Mouse (Mus musculus) forebrain, embryonic 13.5 days (tissue): ENCODE data around the gene Fblim1. TPM values are rescaled to one million over a fixed set of nuclear protein-coding genes. Genes with fewer than 3 reads are reported as not detected.

ENCODE experiments used
- ATAC-seq: fragments of 200-750 bp; cut with Nextera tagmentation; 2 replicates; pipeline ENCODE4 v1.8.0; 2017
- H3K27ac ChIP-seq: fragments of 300-500 bp; sonication (generic); 2 replicates; pipeline ENCODE4 v1.5.1; 2015; ENCODE audit warnings: inconsistent platforms, mild to moderate bottlenecking, moderate library complexity
- H3K27me3 ChIP-seq: fragments of 300-500 bp; sonication (generic); 2 replicates; pipeline ENCODE4 v1.6.1; 2015; ENCODE audit warnings: mild to moderate bottlenecking, inconsistent platforms
- H3K36me3 ChIP-seq: fragments of 300-500 bp; sonication (generic); 2 replicates; pipeline ENCODE4 v1.6.1; 2015; ENCODE audit warnings: mild to moderate bottlenecking, inconsistent platforms; ENCODE audit not compliant: poor library complexity, severe bottlenecking
- H3K4me1 ChIP-seq: fragments of 300-500 bp; sonication (generic); 2 replicates; pipeline ENCODE4 v1.6.1; 2015; ENCODE audit warnings: inconsistent platforms
- H3K4me2 ChIP-seq: fragments of 300-500 bp; sonication (generic); 2 replicates; pipeline ENCODE4 v1.6.1; 2015; ENCODE audit warnings: inconsistent platforms, mild to moderate bottlenecking, moderate library complexity
- H3K4me3 ChIP-seq: fragments of 300-500 bp; sonication (generic); 2 replicates; pipeline ENCODE4 v1.5.1; 2015; ENCODE audit warnings: mild to moderate bottlenecking, inconsistent platforms
- H3K9ac ChIP-seq: fragments of 300-500 bp; sonication (generic); 2 replicates; pipeline ENCODE4 v1.6.1; 2015; ENCODE audit warnings: mild to moderate bottlenecking, inconsistent platforms
- H3K9me3 ChIP-seq: fragments of 300-500 bp; sonication (generic); replicated peaks from 2 replicates; pipeline ENCODE4 v1.6.1; 2016; ENCODE audit warnings: inconsistent platforms
- WGBS: fragments of 180-500 bp; shearing (Covaris S2); methylation state at CpG from one replicate; pipeline ENCODE4 v1.1.7; 2015; 5-methylcytosine and 5-hydroxymethylcytosine counted together
- polyA plus RNA-seq: library from polyadenylated mRNA; unstranded; fragments of >200 nt; fragmentation: Nextera tagmentation; extraction: Ambion mirVana; gene quantifications from 2 replicates; pipeline ENCODE4 v1.2.1, GENCODE M21; 2015

Fblim1 gene
- polyA plus RNA-seq, 1 experiment from 2014 or later = 11.1 TPM

DNA sequence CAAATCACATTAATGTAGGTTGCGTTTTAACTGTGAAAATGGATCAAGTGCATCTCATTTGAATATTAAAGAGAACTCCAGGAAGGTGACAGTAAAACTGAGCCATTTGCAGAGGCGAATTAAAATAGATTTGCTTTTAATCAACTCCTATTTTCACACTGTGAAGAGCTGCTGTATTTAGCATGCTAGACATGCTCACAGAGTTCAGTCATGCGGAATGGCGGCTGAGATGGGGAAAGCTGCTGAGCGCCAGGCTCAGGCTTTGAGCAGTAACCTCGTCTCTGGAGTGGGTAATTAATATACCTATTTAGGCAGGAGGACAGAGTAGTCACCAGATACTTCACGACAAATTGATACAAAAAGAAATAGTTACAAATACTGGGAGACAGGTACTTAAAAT lies 64.0 kb downstream of the Fblim1 start:
- Histone ChIP-seq H3K9ac (no peak overlapping the region), H3K4me3 (no peak overlapping the region), H3K4me1 (peaks cover 42% of the 10 kb centered on the region), H3K27me3 (no peaks in the 10 kb centered on the region), H3K36me3 (no peaks in the 10 kb centered on the region), H3K27ac (peak overlapping the region; percentile 59), H3K9me3 (no peaks in the 10 kb centered on the region), H3K4me2 (peak overlapping the region; percentile 28)
- WGBS = 5% methylated on average over 7 of the region's 7 CpGs
- ATAC-seq = no peak

DNA sequence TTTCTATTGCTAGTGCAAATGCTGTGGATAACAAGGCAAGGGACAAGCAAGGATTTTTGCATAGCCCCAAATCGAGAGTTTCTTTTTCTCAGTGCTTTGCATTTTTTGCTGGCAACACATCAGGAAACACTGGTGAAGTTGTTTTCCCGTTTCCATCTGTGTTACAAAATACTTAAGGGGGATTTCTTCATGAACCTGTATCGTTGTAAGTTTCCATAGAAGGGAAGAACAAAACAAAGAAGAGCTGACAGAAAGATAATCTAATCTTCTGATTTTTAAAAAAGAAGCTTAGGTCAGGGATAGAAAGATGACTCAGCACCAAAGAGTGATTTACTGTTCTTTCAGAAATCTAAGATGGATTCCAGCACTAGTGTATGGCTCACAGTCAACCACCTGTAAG lies 65.1 kb downstream of the Fblim1 start:
- Histone ChIP-seq H3K4me2 (no peak overlapping the region), H3K4me1 (peaks cover 46% of the 10 kb centered on the region), H3K27ac (0 out of 2 replicates have a peak overlapping the region, but pooled peaks have one; percentile 59), H3K36me3 (no peaks in the 10 kb centered on the region), H3K27me3 (no peaks in the 10 kb centered on the region), H3K9ac (no peak overlapping the region), H3K4me3 (no peak overlapping the region), H3K9me3 (no peaks in the 10 kb centered on the region)
- WGBS = 75% methylated on average over 3 of the region's 3 CpGs
- no peak for ATAC-seq

DNA sequence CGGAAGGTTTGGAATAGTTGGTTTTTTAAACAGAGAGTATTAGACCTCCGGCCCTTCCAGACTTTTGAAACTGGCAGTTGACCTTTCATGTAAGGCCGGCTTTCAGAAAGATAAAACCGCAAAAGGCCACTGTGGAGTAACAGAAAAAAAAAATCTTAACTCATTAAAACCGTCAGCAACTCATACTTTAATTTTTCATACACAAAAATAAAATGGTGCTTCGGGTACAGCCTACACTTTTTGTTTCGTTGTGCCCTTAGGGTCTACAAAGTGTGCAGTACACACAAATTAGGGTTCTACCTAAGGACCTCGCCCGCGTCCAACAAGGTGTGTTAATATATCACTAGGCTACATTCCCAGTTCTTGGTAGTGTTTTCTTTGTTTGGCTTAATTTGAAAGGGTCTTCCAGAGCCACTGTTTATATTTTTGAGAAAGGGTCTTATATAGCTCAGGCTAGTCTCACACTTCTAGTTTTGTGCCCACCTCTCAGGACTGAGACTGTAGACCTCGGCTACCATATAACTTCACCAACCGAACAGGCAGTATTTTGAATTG lies 66.6 kb downstream of the Fblim1 start:
- 48% methylated on average over 12 of the region's 12 CpGs for WGBS
- Histone ChIP-seq H3K4me2 (peak overlapping the region; percentile 92), H3K9ac (peak overlapping the region; percentile 97), H3K9me3 (no peaks in the 10 kb centered on the region), H3K4me1 (peaks cover 51% of the 10 kb centered on the region), H3K27ac (peak overlapping the region; percentile 98), H3K4me3 (peak overlapping the region; percentile 85), H3K27me3 (no peaks in the 10 kb centered on the region), H3K36me3 (no peaks in the 10 kb centered on the region)
- no peak for ATAC-seq

DNA sequence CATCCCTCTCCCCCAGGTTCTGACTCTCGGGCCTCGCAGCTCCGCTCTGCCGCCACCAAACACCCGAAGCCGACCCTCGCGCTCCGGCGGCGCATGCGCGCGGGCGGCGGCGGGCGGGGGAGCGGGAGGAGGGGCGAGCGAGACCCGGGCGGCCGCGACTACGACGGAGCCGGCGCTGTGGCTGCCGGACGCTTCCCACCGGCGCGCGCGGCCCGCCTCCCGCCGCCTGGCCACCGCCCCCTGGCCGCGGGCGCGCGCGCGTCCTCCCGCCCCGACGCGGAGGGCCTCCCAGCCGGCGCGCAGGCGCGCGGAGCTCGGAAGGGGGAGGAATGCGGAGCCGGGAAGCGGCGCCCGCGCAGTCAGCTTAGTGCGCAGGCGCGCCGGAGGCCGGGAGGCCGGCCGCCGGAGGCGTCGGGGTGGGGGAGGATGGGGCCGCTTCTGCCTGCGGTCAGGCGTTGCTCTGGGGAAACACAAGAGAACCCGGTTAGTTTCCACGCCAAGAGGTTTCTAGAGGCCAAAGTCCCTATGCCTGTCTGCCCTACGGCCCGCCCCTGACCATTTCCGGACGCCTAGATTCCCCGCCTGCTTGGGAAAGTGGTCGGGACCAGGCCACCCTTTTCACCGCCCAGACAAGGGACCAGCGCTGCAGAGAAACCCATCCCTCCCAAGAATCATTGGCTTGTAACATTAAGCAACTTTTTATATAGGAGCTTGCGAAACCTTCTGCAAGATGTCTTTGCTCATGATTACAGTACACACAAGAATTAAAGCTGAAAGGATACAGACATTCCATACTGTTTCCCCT lies 67.3 kb downstream of the Fblim1 start, which contains the start of gene Spen:
Gene Spen (minus strand): TSS at position 190 of the 805 bp plus-strand sequence.
- Histone ChIP-seq H3K9ac (peak within 1 kb of the TSS; percentile 97), H3K4me3 (peak within 1 kb of the TSS; percentile 85), H3K4me2 (peak within 1 kb of the TSS; percentile 92), H3K4me1 (peaks cover 57% of the 10 kb centered on the region), H3K36me3 (no peaks in the 10 kb centered on the region), H3K27me3 (no peaks in the 10 kb centered on the region), H3K9me3 (no peaks in the 10 kb centered on the region), H3K27ac (peak within 1 kb of the TSS; percentile 98)
- 0% methylated on average over 12 of the region's 88 CpGs for WGBS
- peak; percentile 78 for ATAC-seq

DNA sequence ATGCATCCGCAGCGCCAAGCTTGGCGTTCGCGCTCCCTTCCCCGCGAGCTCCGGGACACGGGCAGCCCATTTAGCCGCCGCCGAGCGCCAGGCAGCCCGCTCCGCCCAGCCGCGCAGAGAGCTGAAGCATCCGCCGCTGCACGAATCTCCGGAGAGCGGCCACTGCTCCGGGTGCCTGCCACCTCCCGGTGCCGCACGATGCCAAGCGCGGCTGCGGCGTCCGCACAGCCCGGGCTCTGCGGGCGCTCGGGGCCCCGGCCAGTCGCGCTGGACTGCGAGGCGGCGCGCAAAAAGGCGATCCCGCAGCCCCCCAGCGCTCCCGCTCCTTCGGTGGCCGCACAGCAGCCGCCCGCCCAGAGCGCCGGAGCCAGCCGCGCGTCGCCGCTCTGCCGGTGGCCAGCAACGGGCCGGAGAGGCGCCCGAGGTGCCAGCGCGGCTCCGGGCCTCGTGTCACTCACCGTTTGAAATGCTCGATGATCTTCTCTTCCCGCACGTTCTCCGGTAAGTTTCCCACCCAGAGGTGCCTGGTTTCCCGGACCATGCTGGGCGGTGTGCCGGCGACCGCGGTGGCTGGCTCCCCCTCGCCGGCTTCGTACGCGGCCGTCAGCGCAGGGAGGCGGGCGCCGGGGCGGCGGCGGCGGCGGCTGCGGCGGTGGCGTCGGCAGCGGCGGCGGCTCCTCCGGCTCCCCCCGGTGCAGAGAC lies 68.0 kb downstream of the Fblim1 start:
- no peaks in the 10 kb centered on the region for H3K9me3 ChIP-seq
- H3K36me3 ChIP-seq = no peaks in the 10 kb centered on the region
- peak overlapping the region; percentile 92 for H3K4me2 ChIP-seq
- peaks cover 64% of the 10 kb centered on the region for H3K4me1 ChIP-seq
- WGBS = under 1% methylated on average over 92 of the region's 101 CpGs
- no peaks in the 10 kb centered on the region for H3K27me3 ChIP-seq
- H3K9ac ChIP-seq = peak overlapping the region; percentile 97
- ATAC-seq = peak; percentile 1
- peak overlapping the region; percentile 98 for H3K27ac ChIP-seq
- H3K4me3 ChIP-seq = peak overlapping the region; percentile 85

DNA sequence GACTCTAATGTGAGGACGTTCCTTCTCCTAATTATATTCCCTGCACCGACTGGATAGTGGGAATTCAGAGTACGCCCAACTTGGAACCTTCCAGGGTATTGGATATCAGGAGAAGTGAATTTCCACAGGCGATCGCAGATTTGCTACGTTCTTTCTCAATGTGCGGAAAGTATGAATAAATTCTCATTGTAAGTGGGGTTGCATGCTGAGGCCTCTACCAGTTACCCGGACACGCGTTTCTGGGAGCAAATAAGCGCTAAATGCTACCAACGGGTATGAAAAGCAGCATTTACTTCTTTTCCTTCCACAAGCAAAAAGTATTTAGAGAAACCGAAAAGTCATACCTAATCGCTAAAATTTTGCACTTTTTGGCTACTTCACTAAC lies 68.7 kb downstream of the Fblim1 start:
- H3K36me3 ChIP-seq = no peaks in the 10 kb centered on the region
- H3K9ac ChIP-seq = peak overlapping the region; percentile 97
- peak overlapping the region; percentile 92 for H3K4me2 ChIP-seq
- under 1% methylated on average over 14 of the region's 14 CpGs for WGBS
- peak overlapping the region; percentile 98 for H3K27ac ChIP-seq
- H3K4me3 ChIP-seq = peak overlapping the region; percentile 85
- H3K9me3 ChIP-seq = no peaks in the 10 kb centered on the region
- H3K4me1 ChIP-seq = peaks cover 63% of the 10 kb centered on the region
- ATAC-seq = no peak
- H3K27me3 ChIP-seq = no peaks in the 10 kb centered on the region

DNA sequence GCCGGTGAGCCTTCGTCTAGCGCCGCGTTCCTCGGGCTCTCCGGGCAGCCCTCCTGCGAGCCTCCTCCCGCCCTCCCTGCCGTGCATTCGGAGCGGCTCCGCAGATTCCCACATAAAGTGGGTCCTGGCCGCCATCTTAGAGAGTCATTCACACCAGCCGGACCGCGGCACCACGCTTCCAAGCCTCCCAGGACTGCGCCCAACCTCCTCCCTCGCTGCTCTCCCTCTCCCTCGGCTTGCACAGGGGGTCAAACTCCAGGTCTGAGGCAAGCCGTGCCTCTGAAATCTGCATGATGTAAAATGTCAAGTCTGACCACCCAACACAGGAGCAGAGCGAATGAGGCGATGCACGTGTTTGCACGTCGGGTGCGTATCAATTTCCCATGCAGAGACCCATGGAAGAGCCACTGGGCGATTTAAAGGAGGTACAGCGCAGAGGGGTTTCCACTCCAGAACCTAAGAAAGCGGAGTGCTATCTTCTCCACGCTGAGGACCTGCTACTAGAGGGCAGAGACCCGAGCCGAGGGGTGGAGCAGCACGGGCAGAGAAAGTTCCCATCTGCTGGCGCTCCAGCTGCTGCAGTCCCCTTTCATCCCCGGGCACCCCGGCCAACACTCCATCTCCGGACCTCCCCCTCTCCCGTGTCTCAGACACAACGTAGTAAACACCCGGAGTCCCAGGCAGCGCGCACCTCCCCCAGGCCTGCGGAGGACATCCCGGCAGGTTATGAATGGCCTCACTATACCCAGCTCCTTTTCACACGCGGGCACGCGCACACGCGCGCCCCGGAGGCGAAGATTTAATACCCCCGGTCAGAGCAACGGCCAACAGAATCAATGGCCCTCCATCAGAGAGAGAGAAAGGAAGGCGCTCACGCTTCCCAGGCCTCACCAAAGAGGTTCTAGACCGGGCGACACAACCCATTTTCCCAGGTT lies 69.3 kb downstream of the Fblim1 start:
- peak overlapping the region; percentile 85 for H3K4me3 ChIP-seq
- peak overlapping the region; percentile 92 for H3K4me2 ChIP-seq
- peaks cover 60% of the 10 kb centered on the region for H3K4me1 ChIP-seq
- no peaks in the 10 kb centered on the region for H3K27me3 ChIP-seq
- no peaks in the 10 kb centered on the region for H3K36me3 ChIP-seq
- no peaks in the 10 kb centered on the region for H3K9me3 ChIP-seq
- H3K27ac ChIP-seq = peak overlapping the region; percentile 98
- under 1% methylated on average over 61 of the region's 61 CpGs for WGBS
- peak overlapping the region; percentile 97 for H3K9ac ChIP-seq
- peak; percentile 62 for ATAC-seq

DNA sequence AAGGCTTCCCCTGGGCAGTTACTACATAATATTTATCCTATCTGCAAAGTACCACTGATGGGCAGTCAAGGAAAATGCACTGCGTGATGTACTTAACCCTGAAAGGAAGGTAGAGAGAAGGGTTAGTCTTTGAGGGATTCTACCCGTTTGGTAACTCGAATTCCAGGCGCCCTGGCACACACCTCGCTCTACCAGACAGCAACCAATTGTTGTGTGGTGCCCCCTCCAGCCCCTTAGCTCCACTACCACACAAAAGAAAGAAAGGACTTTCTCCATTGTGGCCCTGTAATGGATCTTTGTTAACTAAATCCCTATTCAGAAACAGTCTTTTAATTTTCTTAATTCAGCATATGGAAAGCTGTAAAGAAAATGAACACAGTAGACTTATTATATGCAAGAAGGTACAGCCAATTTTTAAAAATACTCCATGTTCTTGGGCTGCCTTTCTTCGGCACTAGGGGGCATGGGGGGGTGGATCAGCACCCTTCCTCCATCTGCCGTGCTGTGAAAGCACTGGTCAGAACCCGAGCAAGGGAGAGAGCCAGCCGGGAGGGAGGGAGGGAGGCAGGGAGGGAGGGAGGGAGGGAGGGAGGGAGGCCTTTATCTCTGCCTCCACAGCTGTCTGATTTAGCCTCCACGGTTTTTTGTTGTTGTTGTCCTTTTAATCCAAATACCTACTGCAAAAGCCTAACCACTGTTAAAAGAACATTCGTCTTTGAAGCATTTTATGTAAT lies 70.8 kb downstream of the Fblim1 start:
- Histone ChIP-seq H3K9me3 (no peaks in the 10 kb centered on the region), H3K27ac (peak overlapping the region; percentile 98), H3K4me3 (peak overlapping the region; percentile 85), H3K9ac (peak overlapping the region; percentile 97), H3K4me2 (peak overlapping the region; percentile 92), H3K4me1 (peaks cover 56% of the 10 kb centered on the region), H3K36me3 (peaks cover 6% of the 10 kb centered on the region; the same call in 1 of the 2 replicates), H3K27me3 (no peaks in the 10 kb centered on the region)
- ATAC-seq = peak; percentile 41
- WGBS = under 1% methylated on average over 9 of the region's 11 CpGs

DNA sequence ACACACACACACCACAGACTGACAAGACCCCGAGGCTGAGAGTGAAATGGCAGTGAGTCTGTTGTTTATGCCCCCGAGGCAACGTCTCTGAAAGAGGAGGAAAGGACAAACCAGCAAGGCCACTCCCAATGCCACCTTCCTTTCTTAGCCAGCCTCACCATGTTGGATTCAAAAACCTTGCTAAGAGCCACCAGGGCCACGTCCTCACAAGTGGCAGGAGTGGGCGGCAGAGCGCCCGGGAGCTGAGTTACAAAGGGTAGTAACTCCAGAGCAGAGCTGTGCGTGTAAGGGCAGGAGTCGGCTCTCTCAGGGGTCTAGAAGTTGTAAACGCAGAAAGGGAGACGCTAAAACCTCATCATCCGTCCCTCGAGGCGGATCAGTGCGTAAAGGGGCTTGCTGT lies 74.9 kb downstream of the Fblim1 start:
- Histone ChIP-seq H3K27ac (no peak overlapping the region), H3K4me1 (peaks cover 50% of the 10 kb centered on the region), H3K4me3 (no peak overlapping the region), H3K4me2 (no peak overlapping the region), H3K9me3 (no peaks in the 10 kb centered on the region), H3K36me3 (peaks cover 8% of the 10 kb centered on the region; the same call in 1 of the 2 replicates), H3K27me3 (no peaks in the 10 kb centered on the region), H3K9ac (no peak overlapping the region)
- WGBS = 87% methylated on average over 15 of the region's 15 CpGs
- no peak for ATAC-seq

DNA sequence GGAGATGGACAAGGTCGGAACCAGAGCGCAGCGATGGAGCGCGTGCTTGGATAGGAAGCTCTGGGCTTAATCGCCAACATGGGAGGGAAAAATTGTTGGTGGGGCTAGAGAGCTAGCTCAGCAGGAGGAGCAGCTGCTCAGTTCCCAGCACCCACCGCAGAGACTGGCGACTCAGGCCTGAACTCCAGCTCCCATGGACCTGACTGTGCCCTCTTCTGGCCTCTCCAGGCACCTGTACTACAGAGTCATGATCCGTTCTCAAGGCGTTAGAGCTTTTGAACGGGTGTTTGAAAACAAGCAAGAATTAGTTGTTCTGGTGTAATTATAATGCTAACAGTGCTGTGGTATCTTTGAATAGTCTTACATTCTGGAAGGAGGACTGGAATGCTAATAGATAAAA lies 77.0 kb downstream of the Fblim1 start:
- H3K27me3 ChIP-seq = no peaks in the 10 kb centered on the region
- no peak overlapping the region for H3K9ac ChIP-seq
- H3K27ac ChIP-seq = no peak overlapping the region
- whole genome bisulfite sequencing = 86% methylated on average over 11 of the region's 11 CpGs
- H3K36me3 ChIP-seq = peaks cover 8% of the 10 kb centered on the region; the same call in 1 of the 2 replicates
- H3K4me3 ChIP-seq = no peak overlapping the region
- H3K4me2 ChIP-seq = no peak overlapping the region
- H3K4me1 ChIP-seq = peaks cover 31% of the 10 kb centered on the region
- H3K9me3 ChIP-seq = no peaks in the 10 kb centered on the region
- no peak for ATAC-seq
